Mouse (Mus musculus): ENCODE measurements around the gene Actg2. TPM values are rescaled to one million over a fixed set of nuclear protein-coding genes. Genes with fewer than 3 reads are reported as not detected.

The Actg2 gene
- polyA plus RNA-seq (2014; fragmentation: Illumina TruSeq; extraction: RNeasy Lipid Tissue Mini Kit (QIAGEN cat#74804); ENCODE audit: low read depth, low replicate concordance), result 3.7 TPM

DNA sequence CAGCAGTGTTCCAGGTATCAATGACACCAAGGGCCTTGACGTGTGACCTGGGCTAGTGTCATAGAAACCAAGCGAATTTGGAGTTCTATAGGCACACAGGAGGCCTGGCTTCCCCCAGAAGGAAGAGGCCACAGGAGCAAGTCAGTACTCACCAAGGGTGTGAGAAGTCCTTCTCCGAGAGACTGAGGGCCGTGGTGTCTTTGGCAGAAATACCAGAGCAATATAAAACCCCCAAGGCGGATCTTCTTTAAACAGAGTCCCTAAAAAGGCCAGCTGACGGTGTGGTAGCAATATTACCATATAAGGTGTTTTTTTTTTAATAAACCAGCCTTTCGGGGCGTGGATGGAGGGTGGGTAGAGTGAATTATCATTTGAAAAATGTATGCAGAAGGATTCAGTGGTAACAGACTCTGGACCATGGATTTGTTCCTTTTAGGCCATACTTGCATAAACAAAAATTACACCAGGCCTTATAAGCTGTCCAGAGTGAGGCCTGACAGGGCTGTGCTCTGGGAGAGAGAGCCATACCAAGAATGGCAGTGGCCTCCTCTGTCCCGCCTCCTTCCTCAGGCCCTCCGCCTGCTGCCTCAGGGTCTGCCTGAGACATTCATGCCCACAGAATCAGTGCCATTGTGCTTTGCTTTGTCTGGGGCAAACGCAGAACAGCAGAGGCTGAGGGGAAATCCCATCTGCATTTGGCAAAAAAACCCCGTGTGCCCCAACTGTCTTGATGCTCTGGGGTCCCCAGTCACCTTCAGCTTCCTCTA is at the start of gene Actg2:
TSS of gene Actg2 (minus strand) at position 238 of the 767 bp plus-strand sequence.

GRCm38 (mm10) chr6:83572671-83573070 is 36.6 kb upstream of the Actg2 start, which contains the start of gene Stambp:
TSS of gene Stambp (minus strand) at chr6:83572729.

DNA sequence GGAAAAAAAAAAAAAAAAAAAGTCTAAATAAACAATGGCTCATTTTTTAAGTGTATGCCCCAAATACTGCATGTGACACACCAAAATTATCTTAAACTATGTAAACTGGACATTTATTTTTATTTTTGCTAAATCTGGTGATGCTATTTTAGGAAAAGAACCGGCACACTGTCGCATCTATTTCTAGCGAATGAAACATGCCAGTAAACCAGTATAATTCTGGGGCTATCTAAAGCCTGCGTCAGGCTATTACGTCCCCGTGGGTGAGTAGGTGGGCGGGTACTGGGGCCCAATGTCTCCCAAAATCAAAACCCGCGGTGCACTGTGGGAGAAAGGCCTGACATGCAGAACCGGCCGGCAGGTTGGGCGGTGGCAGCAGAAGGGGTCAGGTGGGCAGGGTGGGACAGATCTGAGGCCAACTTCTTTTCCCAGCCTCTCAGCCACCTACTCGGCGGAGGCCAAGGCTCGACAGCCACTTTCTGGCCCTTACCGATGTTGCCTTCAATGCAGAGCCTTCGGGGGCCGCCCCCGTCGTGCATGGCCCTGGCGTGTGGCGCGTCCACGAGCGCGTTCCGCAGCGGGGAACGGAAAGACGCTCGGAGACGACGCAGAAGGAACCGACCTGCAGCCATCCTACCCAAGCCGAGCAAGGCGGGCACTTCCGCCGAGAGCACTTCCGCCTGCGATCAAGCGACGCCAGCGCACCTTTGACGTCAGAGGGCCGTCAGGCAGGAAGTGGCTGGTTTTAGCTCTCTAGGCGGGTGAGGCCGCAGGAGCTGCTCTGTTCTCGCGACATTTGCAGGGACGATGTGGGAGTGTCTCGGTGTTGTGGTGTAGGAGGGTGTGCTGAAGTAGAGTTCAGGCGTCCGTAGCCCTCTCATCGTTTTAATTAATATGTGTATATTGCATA is 29.6 kb downstream of the Actg2 start, which contains the start of gene Dguok:
TSS of gene Dguok (minus strand) at position 712 of the 910 bp plus-strand sequence.

Other genes with a start within 250 kb of the Actg2 start
- 2.9 TPM for gene Mthfd2, start 210.4 kb downstream of the Actg2 start, polyA plus RNA-seq (2014; fragmentation: Illumina TruSeq; extraction: RNeasy Lipid Tissue Mini Kit (QIAGEN cat#74804); ENCODE audit: low read depth, low replicate concordance)
- gene Mob1a, start 210.2 kb downstream of the Actg2 start, polyA plus RNA-seq (2014; fragmentation: Illumina TruSeq; extraction: RNeasy Lipid Tissue Mini Kit (QIAGEN cat#74804); ENCODE audit: low read depth, low replicate concordance), result 25.4 TPM
- gene Bola3, start 187.1 kb downstream of the Actg2 start, polyA plus RNA-seq (2014; fragmentation: Illumina TruSeq; extraction: RNeasy Lipid Tissue Mini Kit (QIAGEN cat#74804); ENCODE audit: low read depth, low replicate concordance), result 291 TPM
- 6.0 TPM for gene Tet3, start 77.2 kb downstream of the Actg2 start, polyA plus RNA-seq (2014; fragmentation: Illumina TruSeq; extraction: RNeasy Lipid Tissue Mini Kit (QIAGEN cat#74804); ENCODE audit: low read depth, low replicate concordance)
- 42.8 TPM for gene Dguok, start 29.3 kb downstream of the Actg2 start, polyA plus RNA-seq (2014; fragmentation: Illumina TruSeq; extraction: RNeasy Lipid Tissue Mini Kit (QIAGEN cat#74804); ENCODE audit: low read depth, low replicate concordance)
- 13.7 TPM for gene Stambp, start 36.5 kb upstream of the Actg2 start, polyA plus RNA-seq (2014; fragmentation: Illumina TruSeq; extraction: RNeasy Lipid Tissue Mini Kit (QIAGEN cat#74804); ENCODE audit: low read depth, low replicate concordance)
- 0.63 TPM for gene Clec4f, start 119.9 kb upstream of the Actg2 start, polyA plus RNA-seq (2014; fragmentation: Illumina TruSeq; extraction: RNeasy Lipid Tissue Mini Kit (QIAGEN cat#74804); ENCODE audit: low read depth, low replicate concordance)
- 3.2 TPM for gene Cd207, start 141.6 kb upstream of the Actg2 start, polyA plus RNA-seq (2014; fragmentation: Illumina TruSeq; extraction: RNeasy Lipid Tissue Mini Kit (QIAGEN cat#74804); ENCODE audit: low read depth, low replicate concordance)
- not detected for gene Vax2, start 175.0 kb upstream of the Actg2 start, polyA plus RNA-seq (2014; fragmentation: Illumina TruSeq; extraction: RNeasy Lipid Tissue Mini Kit (QIAGEN cat#74804); ENCODE audit: low read depth, low replicate concordance)
- not detected for gene Atp6v1b1, start 206.7 kb upstream of the Actg2 start, polyA plus RNA-seq (2014; fragmentation: Illumina TruSeq; extraction: RNeasy Lipid Tissue Mini Kit (QIAGEN cat#74804); ENCODE audit: low read depth, low replicate concordance)
- not detected for gene Ankrd53, start 226.4 kb upstream of the Actg2 start, polyA plus RNA-seq (2014; fragmentation: Illumina TruSeq; extraction: RNeasy Lipid Tissue Mini Kit (QIAGEN cat#74804); ENCODE audit: low read depth, low replicate concordance)
- 74.9 TPM for gene Tex261, start 239.5 kb upstream of the Actg2 start, polyA plus RNA-seq (2014; fragmentation: Illumina TruSeq; extraction: RNeasy Lipid Tissue Mini Kit (QIAGEN cat#74804); ENCODE audit: low read depth, low replicate concordance)

Measured in heart, adult 10 weeks (tissue).